Mouse (Mus musculus) kidney, postnatal 4 days (tissue): ENCODE data around the gene Sobp.

ENCODE experiments used
- DNase-seq, 2 experiments: peaks; one replicate each; pipeline ENCODE4 v3.0.0; 2021; ENCODE audit warnings: mixed read lengths in 2 of 2

Sobp gene

DNA sequence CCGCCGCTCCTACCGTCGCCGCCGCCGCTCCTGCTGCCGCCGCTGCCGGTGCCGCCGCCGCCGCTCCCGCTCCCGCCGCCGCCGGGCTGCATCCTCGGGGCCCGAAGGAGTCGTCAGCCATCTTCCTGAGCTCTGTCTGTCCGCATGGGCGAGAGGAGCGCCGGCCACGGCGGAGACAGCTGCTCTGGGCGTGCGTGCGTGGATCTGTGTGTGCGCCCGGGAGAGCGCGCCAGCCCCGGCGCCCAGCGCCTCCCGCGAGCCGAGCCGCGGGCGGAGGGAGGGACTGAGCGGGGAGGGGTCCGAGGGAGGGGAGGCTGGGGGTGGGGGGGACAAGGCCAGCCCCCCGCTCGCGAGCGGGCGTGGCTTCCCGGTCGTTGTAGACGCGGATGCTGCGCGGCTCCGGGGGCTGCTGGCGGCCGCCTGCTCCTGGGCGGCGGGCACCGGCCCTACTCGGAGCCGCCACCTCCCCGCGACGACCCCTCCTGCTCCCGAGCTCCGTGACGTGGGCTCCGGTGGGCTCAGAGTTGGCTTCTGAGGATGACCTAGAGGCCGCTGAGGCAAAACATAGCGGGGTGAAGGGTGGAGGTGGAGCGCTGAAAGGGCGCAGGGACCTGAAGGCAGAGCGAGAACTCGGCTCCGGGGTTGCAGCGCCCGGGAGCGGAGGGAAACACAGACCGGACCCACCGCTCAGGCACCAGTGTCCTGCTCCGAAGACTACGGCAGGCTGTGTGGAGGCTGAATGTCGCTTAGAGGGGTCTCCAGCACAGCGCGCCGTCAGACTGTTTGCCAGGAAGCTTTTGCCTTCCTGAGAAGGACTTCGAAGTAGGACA, at the start of gene Sobp, which contains the start of gene 9030612E09Rik:
TSS of gene Sobp (minus strand) at position 205 of the 830 bp plus-strand sequence.
TSS of gene 9030612E09Rik (plus strand) at position 379 of the 830 bp plus-strand sequence.
- peak; percentile 63 to 73 for DNase-seq

DNA sequence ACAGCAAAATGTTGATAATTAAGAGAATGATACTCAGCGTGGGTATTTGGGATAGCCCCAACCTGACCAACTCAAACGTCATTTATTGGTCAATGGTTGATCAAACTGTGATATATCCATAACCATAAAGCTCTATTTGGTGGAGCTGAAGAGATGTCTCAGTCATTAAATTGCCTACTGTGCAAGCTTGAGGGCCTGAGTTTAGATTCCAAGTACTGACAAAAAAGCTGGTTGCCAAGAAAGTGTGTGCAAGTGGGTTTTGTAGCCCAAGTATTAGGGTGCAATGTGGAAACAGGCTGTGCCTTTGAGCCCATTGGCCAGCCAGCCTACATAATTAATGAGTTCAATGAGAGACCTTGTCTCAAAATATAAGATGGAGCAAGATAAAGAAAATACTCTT, 49.1 kb upstream of the Sobp start:
- no peak for DNase-seq

DNA sequence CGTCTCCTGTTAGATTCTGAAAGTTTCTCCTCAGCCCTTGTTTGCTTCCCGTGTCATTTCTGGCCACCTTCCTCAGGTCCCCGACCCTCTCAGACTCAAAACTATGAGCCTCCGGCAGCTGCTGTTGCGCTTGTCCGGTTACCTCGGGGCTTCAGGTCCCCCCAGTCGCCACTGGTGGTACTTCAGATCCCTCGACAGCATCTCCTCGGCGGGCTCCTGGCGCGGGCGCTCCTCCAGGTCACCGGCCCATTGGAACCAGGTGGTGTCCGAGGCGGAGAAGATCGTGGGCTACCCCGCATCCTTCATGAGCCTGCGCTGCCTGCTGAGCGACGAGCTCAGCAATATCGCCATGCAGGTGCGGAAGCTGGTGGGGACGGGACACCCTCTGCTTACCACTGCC, 47.3 kb upstream of the Sobp start:
- peak; percentile 55 to 67 for DNase-seq

- DNase-seq = peak; percentile 93 to 96
Observed at GRCm38 (mm10) chr10:43220910-43221625, 46.7 kb upstream of the Sobp start, which contains the start of gene Pdss2. TSS of gene Pdss2 (plus strand) at chr10:43221486.

DNA sequence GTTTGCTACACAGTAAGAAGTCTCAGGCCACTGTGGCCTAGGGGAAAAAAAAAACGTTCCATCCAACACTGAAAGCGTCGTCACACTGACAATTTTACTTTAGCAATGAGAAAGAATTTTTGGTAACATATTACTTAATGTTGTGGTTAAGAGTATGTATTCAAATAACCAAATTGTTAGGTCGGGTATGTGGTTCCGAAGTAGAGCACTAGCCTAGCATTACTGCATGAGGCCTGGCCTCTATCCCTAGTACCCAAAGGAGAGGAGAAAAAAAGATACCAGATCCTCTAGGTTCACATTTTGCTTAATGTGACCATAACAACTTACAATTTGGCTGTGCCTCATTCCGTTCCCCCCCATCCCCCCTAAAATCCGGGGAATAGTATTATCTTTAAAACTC, 46.1 kb upstream of the Sobp start:
- no peak for DNase-seq

DNA sequence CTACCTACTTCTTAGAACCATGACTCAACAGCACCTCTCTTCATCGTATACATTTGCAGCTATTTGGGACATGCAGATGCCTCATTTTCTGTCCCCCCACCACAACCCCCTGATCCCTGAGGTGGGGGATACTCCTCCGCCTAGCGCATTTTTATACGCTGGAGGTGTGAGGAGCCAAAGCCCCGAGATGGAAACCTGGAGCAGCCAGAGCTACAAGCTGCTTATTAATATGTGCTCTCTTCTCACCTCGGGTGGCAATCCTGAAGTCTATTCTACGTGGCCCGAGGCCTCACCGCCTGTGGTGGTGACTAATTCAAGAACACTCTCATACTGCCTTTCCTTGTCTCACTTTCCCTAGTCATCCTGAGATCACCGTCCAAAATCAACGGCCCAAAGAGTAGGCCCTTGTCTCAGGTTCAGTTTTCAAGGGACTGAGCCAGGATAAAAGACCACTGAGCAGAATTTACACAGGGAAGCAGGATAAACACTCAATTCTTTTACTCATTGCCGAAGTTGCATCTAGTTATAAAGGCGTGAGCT, 43.1 kb upstream of the Sobp start:
- DNase-seq = no peak

GRCm38 (mm10) chr10:43211866-43212265, 37.5 kb upstream of the Sobp start:
- peak; percentile 42 to 47 for DNase-seq

- DNase-seq = no peak
Observed at GRCm38 (mm10) chr10:43203865-43204264, 29.5 kb upstream of the Sobp start.

GRCm38 (mm10) chr10:43200206-43200605, 25.9 kb upstream of the Sobp start:
- no peak for DNase-seq

- DNase-seq = no peak
Observed at GRCm38 (mm10) chr10:43180313-43180912, 6.1 kb upstream of the Sobp start.

DNA sequence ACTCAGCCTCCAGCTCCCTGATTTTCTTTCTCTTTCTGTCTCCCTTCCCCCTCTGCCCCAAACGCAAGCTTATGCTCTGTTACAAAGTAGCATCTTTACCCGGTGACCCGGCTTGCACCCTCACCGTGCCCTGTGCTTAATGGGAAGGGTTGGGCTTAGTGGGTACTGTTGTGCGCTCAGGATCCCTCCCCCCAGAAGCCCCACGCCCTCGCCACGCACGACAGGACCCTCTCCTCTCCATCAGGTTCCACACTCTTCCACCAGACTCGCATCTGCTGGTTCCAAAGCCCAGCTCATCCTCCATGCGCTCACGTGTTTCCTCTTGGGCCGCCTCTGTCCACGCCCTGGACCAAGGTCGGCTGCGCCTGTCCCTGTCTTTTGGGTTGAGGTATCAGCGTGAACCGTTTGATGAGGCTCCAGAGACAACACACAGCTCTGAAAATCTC, 849 bp upstream of the Sobp start:
- DNase-seq = peak; percentile 13 to 36

DNA sequence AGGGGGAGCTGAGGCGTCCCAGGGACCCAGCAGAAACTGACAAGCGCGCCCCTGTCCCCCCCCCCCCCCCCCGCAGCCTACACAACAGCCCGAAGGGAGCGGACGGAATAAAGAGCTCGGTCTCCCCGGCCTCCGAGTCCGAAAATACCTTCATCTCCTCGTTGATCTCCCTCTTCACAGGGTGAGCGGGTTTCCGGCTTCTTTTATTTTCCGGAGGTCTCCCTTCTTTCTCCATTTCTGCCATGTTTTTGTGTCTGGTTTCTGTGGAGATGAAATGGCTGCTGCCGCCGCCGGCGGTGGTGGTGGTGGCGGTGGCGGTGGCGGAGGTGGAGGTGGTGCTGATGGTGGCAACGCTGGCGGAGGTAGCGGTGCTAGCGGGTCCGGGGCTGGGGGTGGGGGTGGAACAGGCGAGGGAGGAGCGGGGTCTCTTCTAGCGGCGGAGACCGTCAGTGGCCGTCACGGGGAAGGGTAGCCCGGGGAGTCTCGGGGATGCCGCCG, 453 bp downstream of the Sobp start:
- peak in 1 of 2 experiments; percentile 45 for DNase-seq

DNA sequence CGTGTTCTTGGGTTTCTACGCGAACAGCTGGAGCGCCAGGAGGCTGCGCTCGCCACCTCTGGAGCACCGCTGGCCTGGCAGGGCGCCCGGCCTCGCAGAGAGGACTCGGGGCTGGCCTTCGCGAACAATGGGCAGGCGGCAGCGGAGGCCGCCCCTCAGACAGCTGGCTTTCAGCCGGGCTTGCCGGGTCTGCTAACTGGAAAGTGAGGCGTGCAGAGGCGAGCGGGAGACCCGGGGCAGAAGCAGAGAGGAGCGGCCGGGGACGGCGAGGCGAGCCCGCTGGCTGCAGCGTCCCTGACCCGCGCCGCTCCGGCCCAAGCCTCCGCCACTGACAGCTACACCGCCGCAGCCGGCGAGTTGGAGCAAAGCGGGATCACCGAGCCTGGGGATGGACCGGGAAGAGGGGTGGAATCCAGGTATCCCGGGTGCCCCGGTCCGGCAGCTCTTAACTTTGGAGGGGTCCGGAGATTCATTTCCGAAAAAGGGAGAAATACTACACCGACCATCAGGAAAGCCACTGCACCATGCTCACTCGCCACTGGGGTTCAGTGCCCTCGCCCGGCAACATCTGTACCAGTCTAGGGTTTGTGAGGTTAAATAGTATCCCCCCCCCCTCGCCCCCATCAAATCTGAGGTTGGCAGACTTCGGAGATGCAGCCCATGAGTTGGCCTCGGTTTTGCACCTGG, 1.0 kb downstream of the Sobp start:
- peak; percentile 78 to 86 for DNase-seq

GRCm38 (mm10) chr10:43172554-43172953, 1.8 kb downstream of the Sobp start:
- DNase-seq = no peak

DNA sequence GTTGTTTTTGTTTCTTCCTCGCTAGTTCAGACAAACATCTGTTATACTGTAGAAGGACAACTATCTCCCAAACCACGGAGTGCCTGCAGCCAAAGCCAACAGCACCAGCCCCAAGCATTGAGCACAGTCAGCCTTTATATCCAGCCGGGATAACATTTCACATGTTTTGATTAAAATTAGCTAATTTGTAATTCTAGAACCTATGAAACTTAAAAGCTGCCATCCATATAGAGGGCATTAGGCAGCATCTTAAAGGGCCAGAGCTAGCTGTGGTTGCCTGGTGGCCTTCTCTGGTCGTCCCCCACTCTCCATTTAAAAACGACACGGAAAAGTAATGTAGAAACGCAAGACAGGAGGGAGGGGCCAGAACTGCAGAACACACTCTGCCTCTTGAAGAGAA, 2.3 kb downstream of the Sobp start:
- DNase-seq = no peak

DNA sequence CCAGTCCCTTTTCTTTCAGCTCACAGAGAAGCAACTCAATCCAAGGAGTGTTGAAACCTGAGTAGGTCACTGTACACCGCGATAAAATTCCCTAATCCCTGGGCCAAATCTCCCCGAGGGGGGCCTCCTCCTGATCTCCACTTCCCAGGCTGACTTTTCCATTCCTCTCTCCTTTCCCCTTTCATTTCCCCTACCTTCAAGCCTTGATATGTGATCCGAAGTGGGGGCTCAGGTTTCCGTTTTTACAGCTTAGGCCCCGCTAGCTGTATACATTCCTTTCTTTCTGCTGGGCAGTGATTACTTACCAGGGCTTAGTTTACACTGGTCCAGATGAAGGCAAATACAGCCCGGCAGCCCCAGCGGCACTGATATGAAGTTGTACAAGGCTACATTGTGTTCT, 3.2 kb downstream of the Sobp start:
- DNase-seq = no peak

DNA sequence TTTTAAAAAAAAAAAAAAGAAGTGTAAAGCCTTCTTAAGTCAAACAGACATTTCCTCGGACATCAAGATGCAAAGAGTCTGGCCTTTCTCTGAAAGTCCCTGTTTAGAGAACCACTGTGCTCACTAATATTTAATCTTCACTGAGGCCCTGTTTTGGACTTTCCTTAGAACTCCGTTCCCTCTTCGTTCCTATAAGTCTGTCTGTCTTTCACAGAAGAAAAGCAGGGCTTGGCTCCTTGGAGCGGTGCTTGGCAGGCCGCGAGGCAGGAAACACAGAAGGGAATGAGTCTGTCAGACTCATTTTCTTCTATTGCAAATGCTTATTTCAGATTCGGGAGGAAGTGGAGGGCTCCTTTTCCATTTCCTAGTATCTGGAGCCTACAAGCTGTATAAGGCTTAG, 5.5 kb downstream of the Sobp start:
- no peak for DNase-seq

GRCm38 (mm10) chr10:43166817-43167216, 7.5 kb downstream of the Sobp start:
- DNase-seq = no peak

GRCm38 (mm10) chr10:43166146-43166545, 8.2 kb downstream of the Sobp start:
- DNase-seq = no peak

- DNase-seq = no peak
Observed at GRCm38 (mm10) chr10:43164406-43164805, 9.9 kb downstream of the Sobp start.

DNA sequence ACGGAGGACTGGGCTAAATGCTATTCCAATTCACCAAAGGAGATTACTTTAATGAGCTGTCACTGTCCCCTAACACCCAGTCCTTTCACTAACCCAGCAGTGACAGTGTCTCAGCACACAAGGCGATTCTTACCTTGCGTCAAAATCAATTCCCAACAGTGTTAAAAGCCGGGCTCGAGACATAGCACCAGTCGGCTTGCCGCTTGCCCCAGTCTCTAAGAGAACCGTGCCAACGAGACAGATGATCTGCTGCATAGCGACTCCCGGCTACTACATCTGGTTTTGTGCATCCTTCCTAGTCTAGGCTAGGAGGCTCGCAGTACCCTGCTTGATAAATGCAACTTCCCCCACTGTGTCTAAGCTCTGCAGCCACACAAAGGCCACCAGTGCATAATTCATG, 12.0 kb downstream of the Sobp start:
- no peak for DNase-seq

GRCm38 (mm10) chr10:43159333-43159732, 15.0 kb downstream of the Sobp start:
- no peak for DNase-seq
